Mouse (Mus musculus) liver, embryonic 13.5 days (tissue): ENCODE results near the gene Crocc. TPM values are rescaled to one million over a fixed set of nuclear protein-coding genes. Genes with fewer than 3 reads are reported as not detected.

Experiments used
- ATAC-seq: fragments of 200-750 bp; cut with Nextera tagmentation; 2 replicates; pipeline ENCODE4 v1.8.0; 2017; ENCODE audit warnings: low read depth, mild to moderate bottlenecking, moderate number of reproducible peaks, moderate library complexity
- DNase-seq: peaks from one replicate; pipeline ENCODE4 v3.0.0; 2022
- H3K27ac ChIP-seq: fragments of 300-500 bp; sonication (generic); 2 replicates; pipeline ENCODE4 v1.5.1; 2015; ENCODE audit warnings: moderate library complexity, mild to moderate bottlenecking, inconsistent platforms
- H3K27me3 ChIP-seq: fragments of 300-500 bp; sonication (generic); 2 replicates; pipeline ENCODE4 v1.6.1; 2015; ENCODE audit warnings: mild to moderate bottlenecking, inconsistent platforms
- H3K36me3 ChIP-seq: fragments of 300-500 bp; sonication (generic); 2 replicates; pipeline ENCODE4 v1.6.1; 2015; ENCODE audit warnings: mild to moderate bottlenecking, inconsistent platforms
- H3K4me1 ChIP-seq: fragments of 300-500 bp; sonication (generic); replicated peaks from 2 replicates; pipeline ENCODE4 v1.6.1; 2015; ENCODE audit warnings: inconsistent platforms
- H3K4me2 ChIP-seq: fragments of 300-500 bp; sonication (generic); 2 replicates; pipeline ENCODE4 v1.6.1; 2015; ENCODE audit warnings: inconsistent platforms, mild to moderate bottlenecking, moderate library complexity
- H3K4me3 ChIP-seq: fragments of 300-500 bp; sonication (generic); replicated peaks from 2 replicates; pipeline ENCODE4 v1.5.1; 2015; ENCODE audit warnings: mild to moderate bottlenecking, inconsistent platforms
- H3K9ac ChIP-seq: fragments of 300-500 bp; sonication (generic); 2 replicates; pipeline ENCODE4 v1.6.1; 2015; ENCODE audit warnings: mild to moderate bottlenecking, inconsistent platforms
- H3K9me3 ChIP-seq: fragments of 300-500 bp; sonication (generic); replicated peaks from 2 replicates; pipeline ENCODE4 v1.6.1; 2016; ENCODE audit warnings: inconsistent platforms
- WGBS: fragments of 180-500 bp; shearing (Covaris S2); methylation state at CpG from one replicate; pipeline ENCODE4 v1.1.7; 2015; ENCODE audit not compliant: insufficient replicate concordance; 5-methylcytosine and 5-hydroxymethylcytosine counted together
- polyA plus RNA-seq: library from polyadenylated mRNA; unstranded; fragments of >200 nt; fragmentation: Nextera tagmentation; extraction: Ambion mirVana; gene quantifications from 2 replicates; pipeline ENCODE4 v1.2.1, GENCODE M21; 2015

Gene Crocc
- polyA plus RNA-seq, 1 experiment from 2014 or later = 0.59 TPM

GRCm38 (mm10) chr4:141048810-141049475 is 11.4 kb downstream of the Crocc start:
- no peaks in the 10 kb centered on the region for H3K27me3 ChIP-seq
- no peaks in the 10 kb centered on the region for H3K9me3 ChIP-seq
- peaks cover 9% of the 10 kb centered on the region for H3K4me1 ChIP-seq
- 79% methylated on average over 17 of the region's 17 CpGs for WGBS
- no peak overlapping the region for H3K4me3 ChIP-seq
- H3K36me3 ChIP-seq = no peaks in the 10 kb centered on the region
- no peak for DNase-seq
- no peak for ATAC-seq
- no peak overlapping the region for H3K4me2 ChIP-seq
- H3K27ac ChIP-seq = no peak overlapping the region
- H3K9ac ChIP-seq = no peak overlapping the region

DNA sequence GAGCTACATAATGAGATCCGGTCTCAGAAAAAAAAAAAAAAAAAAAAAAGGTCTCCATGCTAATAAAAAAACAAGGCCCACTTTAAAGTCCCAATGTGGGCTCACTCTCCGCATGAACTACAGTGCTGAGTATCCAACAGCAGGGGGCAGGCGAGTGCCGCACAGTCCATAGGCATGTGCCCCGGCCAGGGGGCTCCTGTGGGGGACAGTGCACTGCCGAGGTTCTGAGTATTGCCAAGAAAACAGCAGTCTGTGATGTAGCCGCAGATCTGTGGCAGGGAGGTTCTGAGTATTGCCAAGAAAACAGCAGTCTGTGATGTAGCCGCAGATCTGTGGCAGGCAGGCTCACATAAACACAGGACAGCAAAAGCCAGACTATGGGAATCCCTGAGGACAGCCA is 15.5 kb downstream of the Crocc start:
- Histone ChIP-seq H3K4me1 (peaks cover 11% of the 10 kb centered on the region; the same call in 1 of the 2 replicates), H3K27ac (no peak overlapping the region), H3K4me2 (no peak overlapping the region), H3K27me3 (no peaks in the 10 kb centered on the region), H3K36me3 (no peaks in the 10 kb centered on the region), H3K9ac (no peak overlapping the region), H3K4me3 (no peak overlapping the region), H3K9me3 (no peaks in the 10 kb centered on the region)
- 27% methylated on average over 8 of the region's 8 CpGs for WGBS
- ATAC-seq = no peak
- no peak for DNase-seq

DNA sequence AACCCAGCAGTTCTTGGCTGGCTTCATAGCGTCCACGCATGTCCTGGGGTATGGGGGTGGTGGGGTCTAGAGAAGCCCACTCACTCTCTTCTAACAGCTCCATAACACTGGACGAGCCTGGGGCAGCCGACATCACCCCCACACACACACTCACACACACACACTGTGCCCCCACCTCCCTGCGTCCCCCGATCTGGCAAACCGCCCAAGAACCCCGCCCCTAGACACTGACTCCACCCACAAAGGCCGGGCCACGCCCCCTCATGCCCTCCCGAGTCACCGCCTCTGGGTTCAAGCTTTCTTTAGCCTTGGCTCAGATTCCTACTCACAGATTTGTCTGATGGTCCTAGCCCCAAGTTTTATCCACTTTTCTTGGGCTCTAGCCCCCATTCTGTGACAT is 19.2 kb downstream of the Crocc start:
- Histone ChIP-seq H3K36me3 (no peaks in the 10 kb centered on the region), H3K4me2 (no peak overlapping the region), H3K4me3 (no peak overlapping the region), H3K4me1 (peaks cover 11% of the 10 kb centered on the region; the same call in 1 of the 2 replicates), H3K27me3 (no peaks in the 10 kb centered on the region), H3K9ac (no peak overlapping the region), H3K9me3 (no peaks in the 10 kb centered on the region), H3K27ac (no peak overlapping the region)
- ATAC-seq (no peak), DNase-seq (no peak)
- 48% methylated on average over 12 of the region's 12 CpGs for WGBS

GRCm38 (mm10) chr4:141033606-141034549 is 26.5 kb downstream of the Crocc start:
- H3K27ac ChIP-seq = no peak overlapping the region
- no peak overlapping the region for H3K9ac ChIP-seq
- ATAC-seq = no peak
- 78% methylated on average over 27 of the region's 27 CpGs for WGBS
- H3K4me3 ChIP-seq = no peak overlapping the region
- H3K9me3 ChIP-seq = no peaks in the 10 kb centered on the region
- no peak overlapping the region for H3K4me2 ChIP-seq
- H3K4me1 ChIP-seq = peaks cover 22% of the 10 kb centered on the region
- no peaks in the 10 kb centered on the region for H3K27me3 ChIP-seq
- DNase-seq = no peak
- no peaks in the 10 kb centered on the region for H3K36me3 ChIP-seq

DNA sequence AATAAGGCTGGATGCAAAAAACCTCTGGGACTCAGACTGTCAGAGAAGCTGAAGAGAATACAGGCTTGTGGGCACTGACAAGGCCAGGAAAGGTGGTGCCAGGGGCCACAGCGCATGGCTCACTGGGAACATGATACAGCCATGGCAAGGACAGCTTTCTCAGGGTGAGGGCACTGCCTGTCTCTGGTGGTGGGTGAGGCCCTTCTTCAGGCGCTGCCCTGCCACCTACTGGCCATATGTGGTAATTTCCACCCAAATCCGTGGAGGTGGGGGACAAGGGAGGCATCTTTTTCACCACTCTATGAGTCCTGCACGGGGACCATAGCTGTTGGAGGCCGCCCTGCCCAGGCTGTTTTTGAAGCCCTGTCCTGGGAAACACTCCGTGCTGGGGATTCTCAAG is 28.6 kb downstream of the Crocc start:
- H3K27ac ChIP-seq = no peak overlapping the region
- no peaks in the 10 kb centered on the region for H3K9me3 ChIP-seq
- no peak overlapping the region for H3K9ac ChIP-seq
- DNase-seq (peak; percentile 57), ATAC-seq (no peak)
- H3K4me1 ChIP-seq = peaks cover 22% of the 10 kb centered on the region
- H3K4me2 ChIP-seq = no peak overlapping the region
- H3K4me3 ChIP-seq = no peak overlapping the region
- no peaks in the 10 kb centered on the region for H3K36me3 ChIP-seq
- 7% methylated on average over 6 of the region's 6 CpGs for WGBS
- H3K27me3 ChIP-seq = no peaks in the 10 kb centered on the region

DNA sequence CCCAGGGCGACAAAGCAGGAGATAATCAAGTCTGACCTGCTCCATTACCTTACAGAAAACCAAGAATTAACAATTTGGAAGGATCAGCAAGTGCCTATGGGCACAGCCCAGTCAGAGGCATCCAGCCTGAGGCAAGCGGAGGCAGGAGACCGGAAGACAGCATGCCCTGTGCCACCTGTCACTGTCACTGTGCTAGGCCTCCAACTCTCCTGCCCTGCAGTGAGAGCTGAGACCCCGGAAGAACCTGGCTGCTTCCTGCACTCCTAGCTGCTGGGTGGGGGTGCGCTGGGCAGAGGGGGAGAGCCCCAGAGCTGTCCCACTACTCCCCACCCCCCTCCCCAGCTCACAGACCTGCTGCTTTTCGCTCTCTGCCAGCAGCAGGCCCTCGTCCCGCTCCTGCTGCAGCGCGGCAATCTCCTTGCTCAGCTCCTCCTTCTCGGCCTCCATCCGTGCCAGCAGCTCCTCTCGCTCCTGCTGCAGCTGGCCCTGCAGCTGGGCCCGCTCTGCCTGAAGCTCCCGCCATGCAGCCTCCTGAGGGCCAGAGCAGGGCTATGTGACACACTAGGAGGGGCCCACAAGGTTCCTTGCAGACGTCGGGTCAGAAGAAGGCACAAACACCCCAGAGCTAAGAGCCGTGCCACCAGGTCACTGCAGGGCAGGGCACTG is 29.7 kb downstream of the Crocc start:
- no peak for DNase-seq
- Histone ChIP-seq H3K9ac (no peak overlapping the region), H3K4me2 (no peak overlapping the region), H3K9me3 (no peaks in the 10 kb centered on the region), H3K36me3 (no peaks in the 10 kb centered on the region), H3K4me3 (no peak overlapping the region), H3K27ac (no peak overlapping the region), H3K27me3 (no peaks in the 10 kb centered on the region), H3K4me1 (peaks cover 22% of the 10 kb centered on the region)
- ATAC-seq = no peak
- WGBS = 86% methylated on average over 18 of the region's 18 CpGs

- ATAC-seq = no peak
- Histone ChIP-seq H3K27me3 (no peaks in the 10 kb centered on the region), H3K36me3 (no peaks in the 10 kb centered on the region; the same call in 1 of the 2 replicates), H3K9me3 (no peaks in the 10 kb centered on the region), H3K4me3 (no peak overlapping the region), H3K9ac (no peak overlapping the region), H3K27ac (no peak overlapping the region), H3K4me2 (no peak overlapping the region), H3K4me1 (peaks cover 4% of the 10 kb centered on the region; the same call in 1 of the 2 replicates)
- WGBS = 66% methylated on average over 27 of the region's 27 CpGs
- no peak for DNase-seq
Measured at GRCm38 (mm10) chr4:141024992-141025391, 35.4 kb downstream of the Crocc start.

- ATAC-seq (no peak), DNase-seq (no peak)
- H3K9ac ChIP-seq = no peak overlapping the region
- 55% methylated on average over 9 of the region's 9 CpGs for WGBS
- no peaks in the 10 kb centered on the region; the same call in 1 of the 2 replicates for H3K36me3 ChIP-seq
- H3K4me3 ChIP-seq = no peak overlapping the region
- no peak overlapping the region for H3K27ac ChIP-seq
- no peak overlapping the region for H3K4me2 ChIP-seq
- no peaks in the 10 kb centered on the region for H3K27me3 ChIP-seq
- peaks cover 4% of the 10 kb centered on the region; the same call in 1 of the 2 replicates for H3K4me1 ChIP-seq
- no peaks in the 10 kb centered on the region for H3K9me3 ChIP-seq
Measured at GRCm38 (mm10) chr4:141024052-141024451, 36.3 kb downstream of the Crocc start.

DNA sequence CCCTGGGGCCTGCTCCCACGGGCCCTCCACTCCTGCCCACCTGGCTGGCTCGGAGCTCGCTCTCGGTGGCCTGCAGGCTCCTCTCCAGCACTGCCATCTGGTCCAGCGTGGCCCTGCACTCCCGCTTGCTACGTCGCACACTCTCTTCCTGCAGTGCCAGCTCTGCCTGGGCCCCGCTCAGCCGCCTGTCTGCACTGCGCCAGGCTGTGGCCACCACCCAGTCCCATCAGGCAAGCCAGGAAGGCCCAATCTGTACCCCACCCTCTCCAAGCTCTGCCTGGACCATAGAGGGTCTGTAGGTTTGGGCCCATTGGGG is 38.8 kb downstream of the Crocc start:
- 79% methylated on average over 11 of the region's 11 CpGs for WGBS
- Histone ChIP-seq H3K27ac (peak overlapping the region; percentile 47; the same call in 1 of the 2 replicates), H3K4me2 (no peak overlapping the region), H3K4me3 (no peak overlapping the region), H3K9ac (no peak overlapping the region), H3K36me3 (no peaks in the 10 kb centered on the region; the same call in 1 of the 2 replicates), H3K27me3 (no peaks in the 10 kb centered on the region), H3K4me1 (peaks cover 4% of the 10 kb centered on the region; the same call in 1 of the 2 replicates), H3K9me3 (no peaks in the 10 kb centered on the region)
- ATAC-seq (no peak), DNase-seq (no peak)

GRCm38 (mm10) chr4:141020811-141021613 is 39.3 kb downstream of the Crocc start:
- no peak overlapping the region for H3K4me2 ChIP-seq
- H3K36me3 ChIP-seq = no peaks in the 10 kb centered on the region; the same call in 1 of the 2 replicates
- no peak for DNase-seq
- 71% methylated on average over 14 of the region's 14 CpGs for WGBS
- H3K9ac ChIP-seq = no peak overlapping the region
- peak overlapping the region; percentile 47; the same call in 1 of the 2 replicates for H3K27ac ChIP-seq
- peaks cover 4% of the 10 kb centered on the region; the same call in 1 of the 2 replicates for H3K4me1 ChIP-seq
- H3K27me3 ChIP-seq = no peaks in the 10 kb centered on the region
- no peak for ATAC-seq
- no peaks in the 10 kb centered on the region for H3K9me3 ChIP-seq
- no peak overlapping the region for H3K4me3 ChIP-seq
